Mouse (Mus musculus) limb, embryonic 11.5 days (tissue): ENCODE measurements at regions not wholly inside any gene's neighbourhood (a gene's known extent, or its start where the extent isn't known, plus 50 kb on each side); places are given as distances from the start of the nearest gene placed in this dataset.

Source experiments
- ATAC-seq: fragments of 200-750 bp; cut with Nextera tagmentation; 2 replicates; pipeline ENCODE4 v1.8.0; 2017; ENCODE audit warnings: low read depth; ENCODE audit not compliant: insufficient number of reproducible peaks, low FRiP score, low TSS enrichment
- DNase-seq: peaks from one replicate; pipeline ENCODE4 v3.0.0-alpha.2; 2015; ENCODE audit warnings: low spot score
- H3K27ac ChIP-seq: fragments of 300-500 bp; sonication (generic); replicated peaks from 2 replicates; pipeline ENCODE4 v1.5.1; 2014; ENCODE audit warnings: low read depth, mild to moderate bottlenecking, low read length
- H3K27me3 ChIP-seq: fragments of 300-500 bp; sonication (generic); 2 replicates; pipeline ENCODE4 v1.6.1; 2014; ENCODE audit warnings: mild to moderate bottlenecking, low read length, mixed read lengths; ENCODE audit not compliant: control insufficient read depth, insufficient read depth
- H3K36me3 ChIP-seq: fragments of 300-500 bp; sonication (generic); 2 replicates; pipeline ENCODE4 v1.6.1; 2014; ENCODE audit warnings: mild to moderate bottlenecking, low read length, moderate library complexity, mixed read lengths; ENCODE audit not compliant: control insufficient read depth, insufficient read depth
- H3K4me1 ChIP-seq: fragments of 300-500 bp; sonication (generic); 2 replicates; pipeline ENCODE4 v1.6.1; 2014; ENCODE audit warnings: low read length, mixed read lengths; ENCODE audit not compliant: control insufficient read depth, insufficient read depth
- H3K4me2 ChIP-seq: fragments of 300-500 bp; sonication (generic); 2 replicates; pipeline ENCODE4 v1.6.1; 2014; ENCODE audit warnings: low read depth, mild to moderate bottlenecking, moderate library complexity; ENCODE audit not compliant: severe bottlenecking
- H3K4me3 ChIP-seq: fragments of 300-500 bp; sonication (generic); 2 replicates; pipeline ENCODE4 v1.5.1; 2014; ENCODE audit warnings: low read depth, low read length
- H3K9ac ChIP-seq: fragments of 300-500 bp; sonication (generic); 2 replicates; pipeline ENCODE4 v1.6.1; 2014; ENCODE audit warnings: mild to moderate bottlenecking, low read length
- H3K9me3 ChIP-seq: fragments of 300-500 bp; sonication (generic); 2 replicates; pipeline ENCODE4 v1.6.1; 2016; ENCODE audit warnings: low read length; ENCODE audit not compliant: control insufficient read depth
- WGBS: fragments of 180-500 bp; shearing (Covaris S2); extraction: QIAGEN DNeasy Blood & Tissue Kit; methylation state at CpG from one replicate; pipeline ENCODE4 v1.1.7; 2014; 5-methylcytosine and 5-hydroxymethylcytosine counted together

DNA sequence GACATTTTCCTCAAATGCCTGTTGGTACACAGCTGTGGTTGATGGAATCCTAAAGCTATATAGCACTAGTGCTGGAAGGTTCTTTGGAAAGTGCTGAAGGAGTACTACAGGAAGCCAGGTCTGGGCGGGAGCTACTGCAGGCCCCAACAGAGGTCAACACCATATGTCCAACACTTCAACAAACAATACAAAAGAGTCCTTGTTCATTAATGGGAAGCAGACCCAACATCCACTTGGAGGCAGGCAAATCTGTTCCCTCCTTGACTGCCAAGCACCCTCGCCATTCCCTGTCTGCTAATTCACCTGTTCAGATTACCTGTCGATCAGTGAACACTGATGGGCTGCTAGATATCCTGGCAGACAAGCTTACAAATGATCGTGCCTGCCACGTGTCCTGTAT, 148.4 kb upstream of the Kbtbd8 start:
- H3K4me2 ChIP-seq = no peak overlapping the region
- no peak overlapping the region for H3K4me3 ChIP-seq
- H3K4me1 ChIP-seq = no peaks in the 10 kb centered on the region
- 60% methylated on average over 5 of the region's 5 CpGs for WGBS
- DNase-seq (no peak), ATAC-seq (no peak)
- no peak overlapping the region for H3K9ac ChIP-seq
- no peaks in the 10 kb centered on the region for H3K36me3 ChIP-seq
- no peak overlapping the region; the same call in 1 of the 2 replicates for H3K27ac ChIP-seq
- H3K9me3 ChIP-seq = no peaks in the 10 kb centered on the region
- no peaks in the 10 kb centered on the region for H3K27me3 ChIP-seq

GRCm38 (mm10) chr6:94966962-94967361, 150.1 kb upstream of the Kbtbd8 start:
- Histone ChIP-seq H3K4me2 (no peak overlapping the region), H3K27me3 (no peaks in the 10 kb centered on the region), H3K9me3 (no peaks in the 10 kb centered on the region), H3K9ac (no peak overlapping the region), H3K36me3 (no peaks in the 10 kb centered on the region), H3K4me3 (no peak overlapping the region), H3K27ac (no peak overlapping the region), H3K4me1 (peaks cover 8% of the 10 kb centered on the region; the same call in 1 of the 2 replicates)
- WGBS = 15% methylated on average over 3 of the region's 3 CpGs
- no peak for ATAC-seq
- DNase-seq = peak; percentile 39

DNA sequence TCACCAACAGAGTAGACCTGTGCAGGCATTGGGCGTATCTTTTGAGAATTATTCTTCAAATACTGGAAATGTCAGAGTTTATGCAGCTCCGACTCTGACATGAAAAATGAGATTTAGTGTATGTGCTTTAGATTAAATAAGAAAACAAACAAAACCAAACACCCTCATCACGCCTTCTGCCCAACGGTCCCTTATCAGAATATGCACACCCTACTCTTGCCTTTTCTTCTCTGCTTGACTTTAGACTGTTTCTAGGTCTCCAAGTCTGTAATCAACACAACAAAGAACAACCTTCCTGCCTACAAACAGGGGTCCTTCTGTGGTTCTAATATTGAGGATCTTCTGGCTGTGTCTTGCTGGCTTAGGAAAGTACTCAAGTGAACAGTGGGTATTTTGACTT, 153.8 kb upstream of the Kbtbd8 start:
- Histone ChIP-seq H3K36me3 (no peaks in the 10 kb centered on the region), H3K4me3 (no peak overlapping the region), H3K4me1 (peaks cover 8% of the 10 kb centered on the region; the same call in 1 of the 2 replicates), H3K4me2 (no peak overlapping the region), H3K9me3 (no peaks in the 10 kb centered on the region), H3K27ac (no peak overlapping the region), H3K27me3 (no peaks in the 10 kb centered on the region), H3K9ac (no peak overlapping the region)
- no peak for DNase-seq
- WGBS = 77% methylated on average over 4 of the region's 4 CpGs
- ATAC-seq = no peak

GRCm38 (mm10) chr6:94962411-94963087, 154.5 kb upstream of the Kbtbd8 start:
- Histone ChIP-seq H3K4me3 (no peak overlapping the region), H3K9me3 (no peaks in the 10 kb centered on the region), H3K9ac (no peak overlapping the region), H3K36me3 (no peaks in the 10 kb centered on the region), H3K27ac (no peak overlapping the region), H3K4me2 (no peak overlapping the region), H3K4me1 (peaks cover 8% of the 10 kb centered on the region; the same call in 1 of the 2 replicates), H3K27me3 (no peaks in the 10 kb centered on the region)
- DNase-seq (peak; percentile 36), ATAC-seq (no peak)
- WGBS = 19% methylated on average over 7 of the region's 7 CpGs

DNA sequence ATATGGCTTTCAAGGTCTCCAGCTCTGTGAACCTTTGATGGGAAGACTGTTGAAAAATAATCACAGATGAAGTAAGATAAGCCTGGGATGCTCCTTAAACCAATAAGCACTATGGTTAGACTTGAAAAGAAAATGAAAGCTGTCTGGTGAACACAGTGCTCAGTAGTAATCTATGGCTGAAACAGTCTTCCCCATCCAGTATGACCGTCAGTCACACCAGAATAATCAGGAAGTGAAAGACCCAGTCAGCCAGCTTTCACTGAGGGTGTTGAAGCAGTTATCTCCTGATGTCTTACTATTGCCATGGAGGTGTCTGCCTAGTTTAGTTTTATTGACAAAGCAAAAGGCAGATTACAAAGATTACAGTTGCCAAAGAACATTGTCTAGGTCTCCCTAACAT, 155.2 kb upstream of the Kbtbd8 start:
- peaks cover 8% of the 10 kb centered on the region; the same call in 1 of the 2 replicates for H3K4me1 ChIP-seq
- H3K9me3 ChIP-seq = no peaks in the 10 kb centered on the region
- H3K4me2 ChIP-seq = no peak overlapping the region
- ATAC-seq = no peak
- H3K4me3 ChIP-seq = no peak overlapping the region
- H3K27ac ChIP-seq = no peak overlapping the region
- H3K36me3 ChIP-seq = no peaks in the 10 kb centered on the region
- no peak for DNase-seq
- H3K9ac ChIP-seq = no peak overlapping the region
- H3K27me3 ChIP-seq = no peaks in the 10 kb centered on the region
- 84% methylated on average over 1 of the region's 1 CpGs for WGBS

DNA sequence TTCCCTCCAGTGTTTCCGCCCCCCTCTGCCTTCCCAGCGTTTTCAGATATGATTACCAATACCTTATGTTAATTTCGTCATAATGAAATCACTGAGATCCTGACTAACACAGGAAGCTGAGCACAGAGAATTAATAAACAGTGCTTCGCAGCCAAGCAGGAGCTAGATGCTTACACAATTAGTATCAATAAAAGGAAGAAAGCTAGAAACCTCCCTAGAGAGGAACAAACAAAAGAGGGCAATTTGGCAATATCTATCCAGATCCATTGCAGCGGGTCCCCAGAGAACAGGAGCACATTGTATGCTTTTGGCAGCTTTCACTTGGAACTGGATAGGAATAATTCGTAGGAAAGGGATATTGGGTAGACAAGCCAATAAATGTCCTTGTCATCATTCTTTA, 159.1 kb upstream of the Kbtbd8 start:
- ATAC-seq (no peak), DNase-seq (no peak)
- no peaks in the 10 kb centered on the region; the same call in 1 of the 2 replicates for H3K9me3 ChIP-seq
- H3K4me2 ChIP-seq = no peak overlapping the region
- H3K4me3 ChIP-seq = no peak overlapping the region
- no peak overlapping the region for H3K9ac ChIP-seq
- 0 out of 2 replicates have a peak, but pooled peaks cover 4% of the 10 kb centered on the region for H3K4me1 ChIP-seq
- H3K27me3 ChIP-seq = no peaks in the 10 kb centered on the region
- no peaks in the 10 kb centered on the region for H3K36me3 ChIP-seq
- H3K27ac ChIP-seq = no peak overlapping the region
- WGBS = 87% methylated on average over 6 of the region's 6 CpGs

GRCm38 (mm10) chr6:94957172-94957668, 159.8 kb upstream of the Kbtbd8 start:
- ATAC-seq (no peak), DNase-seq (no peak)
- no peaks in the 10 kb centered on the region for H3K36me3 ChIP-seq
- no peak overlapping the region for H3K4me3 ChIP-seq
- no peak overlapping the region for H3K27ac ChIP-seq
- H3K4me2 ChIP-seq = no peak overlapping the region
- H3K4me1 ChIP-seq = no peaks in the 10 kb centered on the region
- 76% methylated on average over 6 of the region's 6 CpGs for WGBS
- H3K9me3 ChIP-seq = no peaks in the 10 kb centered on the region; the same call in 1 of the 2 replicates
- H3K9ac ChIP-seq = no peak overlapping the region
- H3K27me3 ChIP-seq = no peaks in the 10 kb centered on the region

- 83% methylated on average over 2 of the region's 2 CpGs for WGBS
- H3K36me3 ChIP-seq = no peaks in the 10 kb centered on the region
- no peaks in the 10 kb centered on the region for H3K27me3 ChIP-seq
- no peaks in the 10 kb centered on the region; the same call in 1 of the 2 replicates for H3K9me3 ChIP-seq
- no peak overlapping the region for H3K9ac ChIP-seq
- H3K4me3 ChIP-seq = no peak overlapping the region
- DNase-seq (no peak), ATAC-seq (no peak)
- H3K4me1 ChIP-seq = no peaks in the 10 kb centered on the region
- no peak overlapping the region for H3K4me2 ChIP-seq
- no peak overlapping the region for H3K27ac ChIP-seq
Observed at GRCm38 (mm10) chr6:94954580-94954979, 162.5 kb upstream of the Kbtbd8 start.
